Mouse (Mus musculus) kidney, embryonic 14.5 days (tissue): ENCODE data around the gene Gas7. TPM values are rescaled to one million over a fixed set of nuclear protein-coding genes. Genes with fewer than 3 reads are reported as not detected.

Experiments used
- ATAC-seq: fragments of 200-750 bp; cut with Nextera tagmentation; 2 replicates; pipeline ENCODE4 v1.8.0; 2017; ENCODE audit warnings: moderate number of reproducible peaks, mild to moderate bottlenecking, moderate TSS enrichment, moderate library complexity; ENCODE audit not compliant: low FRiP score, low TSS enrichment
- H3K27ac ChIP-seq: fragments of 300-500 bp; sonication (generic); 2 replicates; pipeline ENCODE4 v1.5.1; 2014; ENCODE audit warnings: low read depth, mild to moderate bottlenecking, low read length, moderate library complexity, mixed read lengths
- H3K27me3 ChIP-seq: fragments of 300-500 bp; sonication (generic); 2 replicates; pipeline ENCODE4 v1.6.1; 2014; ENCODE audit warnings: mild to moderate bottlenecking, low read length; ENCODE audit not compliant: control insufficient read depth, insufficient read depth
- H3K36me3 ChIP-seq: fragments of 300-500 bp; sonication (generic); 2 replicates; pipeline ENCODE4 v1.6.1; 2014; ENCODE audit warnings: low read length, mixed read lengths; ENCODE audit not compliant: control insufficient read depth, insufficient read depth
- H3K4me1 ChIP-seq: fragments of 300-500 bp; sonication (generic); 2 replicates; pipeline ENCODE4 v1.6.1; 2014; ENCODE audit warnings: low read length, mixed read lengths; ENCODE audit not compliant: control insufficient read depth, insufficient read depth
- H3K4me2 ChIP-seq: fragments of 300-500 bp; sonication (generic); replicated peaks from 2 replicates; pipeline ENCODE4 v1.6.1; 2014; ENCODE audit warnings: low read depth, mild to moderate bottlenecking, low read length
- H3K4me3 ChIP-seq: fragments of 300-500 bp; sonication (generic); 2 replicates; pipeline ENCODE4 v1.5.1; 2014; ENCODE audit warnings: mild to moderate bottlenecking, low read length
- H3K9ac ChIP-seq: fragments of 300-500 bp; sonication (generic); 2 replicates; pipeline ENCODE4 v1.6.1; 2014; ENCODE audit warnings: low read depth, mild to moderate bottlenecking, low read length, moderate library complexity
- H3K9me3 ChIP-seq: fragments of 300-500 bp; sonication (generic); 2 replicates; pipeline ENCODE4 v1.6.1; 2016; ENCODE audit warnings: low read length; ENCODE audit not compliant: control insufficient read depth
- WGBS: fragments of 180-500 bp; shearing (Covaris S2); extraction: QIAGEN DNeasy Blood & Tissue Kit; methylation state at CpG from one replicate; pipeline ENCODE4 v1.1.7; 2014; 5-methylcytosine and 5-hydroxymethylcytosine counted together
- polyA plus RNA-seq: library from polyadenylated mRNA; unstranded; fragments of >200 nt; fragmentation: Nextera tagmentation; extraction: Ambion mirVana; gene quantifications from 2 replicates; pipeline ENCODE4 v1.2.1, GENCODE M21; 2014

Gas7 gene
- polyA plus RNA-seq, 1 experiment from 2014 or later = 8.3 TPM

DNA sequence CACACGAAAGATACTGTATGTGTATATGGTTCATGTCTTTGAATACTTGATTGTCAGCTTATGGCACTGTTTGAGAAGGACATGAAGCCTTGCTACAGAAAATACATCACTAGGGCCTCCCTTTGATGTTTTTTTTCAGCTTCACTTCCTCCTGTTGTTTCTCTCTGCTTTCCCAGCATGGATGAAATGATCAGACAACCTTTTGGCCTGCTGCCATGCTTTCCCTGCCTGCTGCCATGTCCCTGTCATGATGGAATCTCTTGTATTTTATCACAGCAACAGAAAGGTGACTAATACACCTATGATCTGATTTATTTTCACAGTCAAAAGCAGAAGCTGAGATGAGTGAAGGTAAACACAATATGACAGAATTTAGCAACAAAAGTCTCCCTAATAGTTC is 278.5 kb downstream of the Gas7 start:
- H3K4me1 ChIP-seq = no peaks in the 10 kb centered on the region
- H3K4me3 ChIP-seq = no peak overlapping the region
- H3K27ac ChIP-seq = no peak overlapping the region
- H3K9me3 ChIP-seq = no peaks in the 10 kb centered on the region
- WGBS = 87% methylated on average over 1 of the region's 1 CpGs
- no peak overlapping the region for H3K4me2 ChIP-seq
- ATAC-seq = no peak
- H3K36me3 ChIP-seq = no peaks in the 10 kb centered on the region
- no peak overlapping the region for H3K9ac ChIP-seq
- H3K27me3 ChIP-seq = no peaks in the 10 kb centered on the region

DNA sequence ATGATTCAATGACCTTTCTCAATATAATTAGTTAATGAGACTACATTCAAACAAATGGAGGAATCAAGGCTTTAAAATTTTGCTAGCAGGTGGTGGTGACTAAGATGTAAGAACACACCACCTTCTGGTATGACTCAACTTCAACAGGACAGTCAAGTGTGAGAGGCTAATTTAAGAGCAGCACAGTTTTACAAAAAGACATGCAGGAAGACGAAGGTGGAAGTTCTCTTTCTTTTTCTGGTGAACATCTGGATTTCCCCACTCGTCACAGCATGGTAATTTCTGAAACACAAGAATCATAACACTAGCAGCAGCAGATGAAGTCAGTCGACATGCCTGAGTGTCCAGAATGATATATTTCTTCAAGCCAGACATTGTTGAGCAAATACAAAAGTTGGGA is 279.4 kb downstream of the Gas7 start:
- Histone ChIP-seq H3K27me3 (no peaks in the 10 kb centered on the region), H3K36me3 (no peaks in the 10 kb centered on the region), H3K4me2 (no peak overlapping the region), H3K9me3 (no peaks in the 10 kb centered on the region), H3K4me3 (no peak overlapping the region), H3K9ac (no peak overlapping the region), H3K27ac (no peak overlapping the region), H3K4me1 (no peaks in the 10 kb centered on the region)
- 76% methylated on average over 3 of the region's 3 CpGs for WGBS
- ATAC-seq = no peak

DNA sequence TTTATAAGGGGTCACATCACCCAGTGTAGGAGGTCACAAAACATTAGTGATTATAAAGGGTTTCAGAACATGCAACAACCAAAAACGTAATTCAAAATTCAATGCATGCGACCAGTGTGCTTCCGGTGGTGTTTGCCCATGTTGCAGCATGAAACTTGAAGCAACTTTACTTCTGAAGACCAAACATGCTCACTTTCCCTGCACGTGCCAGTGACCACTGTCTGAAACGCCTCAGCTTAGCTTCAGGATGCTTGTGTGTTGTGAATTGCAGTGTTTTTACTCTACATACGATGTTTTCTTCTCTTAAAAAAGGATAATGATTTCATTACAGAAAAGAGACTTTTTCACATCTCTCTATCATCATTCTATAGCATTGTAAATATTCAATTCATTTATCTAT is 283.1 kb downstream of the Gas7 start:
- WGBS = 85% methylated on average over 6 of the region's 6 CpGs
- Histone ChIP-seq H3K36me3 (no peaks in the 10 kb centered on the region), H3K27ac (no peak overlapping the region), H3K4me2 (no peak overlapping the region), H3K4me1 (no peaks in the 10 kb centered on the region), H3K9me3 (no peaks in the 10 kb centered on the region), H3K4me3 (no peak overlapping the region), H3K27me3 (no peaks in the 10 kb centered on the region), H3K9ac (no peak overlapping the region)
- ATAC-seq = no peak

Other genes with a start within 250 kb of the Gas7 start
- not detected in 2 replicates for gene Myh4, start 217.4 kb upstream of the Gas7 start, polyA plus RNA-seq
- gene Myh8, start 178.3 kb upstream of the Gas7 start, polyA plus RNA-seq = 0.04 and 0.12 TPM in 2 replicates
- gene Myh13, start 133.8 kb upstream of the Gas7 start, polyA plus RNA-seq = not detected in 2 replicates
- gene Rcvrn, start 239.9 kb downstream of the Gas7 start, polyA plus RNA-seq = not detected in 2 replicates